Mouse (Mus musculus) lung, postnatal 0 days (tissue): ENCODE results near the gene Shc3.

Experiments
- CTCF ChIP-seq: IDR thresholded peaks from 2 replicates; pipeline ENCODE4 v1.5.1; 2016; ENCODE audit warnings: antibody characterized with exemption, mild to moderate bottlenecking
- EP300 ChIP-seq: IDR thresholded peaks from 2 replicates; pipeline ENCODE4 v1.6.1; 2016; ENCODE audit warnings: antibody characterized with exemption, mild to moderate bottlenecking, control low read depth

DNA sequence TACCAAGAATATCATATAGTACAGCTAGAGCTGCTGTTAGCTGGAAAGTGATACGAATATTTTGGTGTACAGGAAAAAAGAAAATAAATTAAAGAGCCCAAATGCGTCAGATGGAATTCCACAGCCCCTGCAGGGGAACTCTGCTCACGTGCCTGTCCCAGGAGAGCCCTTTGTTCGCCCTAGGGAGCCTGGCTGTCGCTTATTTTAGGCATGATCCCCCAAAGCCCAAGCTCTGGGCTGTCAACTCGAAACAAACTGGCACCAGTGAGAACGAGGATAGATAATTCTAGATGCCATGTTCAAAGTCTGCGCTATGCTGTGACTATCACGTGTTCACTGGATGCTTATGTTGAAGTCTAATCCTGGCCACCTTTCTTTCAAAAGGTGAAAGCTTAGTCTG is 892 bp upstream of the Shc3 start:
- TF ChIP-seq CTCF (no peak), EP300 (no peak)
